Mouse (Mus musculus): ENCODE measurements at regions not wholly inside any gene's neighbourhood (a gene's known extent, or its start where the extent isn't known, plus 50 kb on each side); places are given as distances from the start of the nearest gene placed in this dataset.

DNA sequence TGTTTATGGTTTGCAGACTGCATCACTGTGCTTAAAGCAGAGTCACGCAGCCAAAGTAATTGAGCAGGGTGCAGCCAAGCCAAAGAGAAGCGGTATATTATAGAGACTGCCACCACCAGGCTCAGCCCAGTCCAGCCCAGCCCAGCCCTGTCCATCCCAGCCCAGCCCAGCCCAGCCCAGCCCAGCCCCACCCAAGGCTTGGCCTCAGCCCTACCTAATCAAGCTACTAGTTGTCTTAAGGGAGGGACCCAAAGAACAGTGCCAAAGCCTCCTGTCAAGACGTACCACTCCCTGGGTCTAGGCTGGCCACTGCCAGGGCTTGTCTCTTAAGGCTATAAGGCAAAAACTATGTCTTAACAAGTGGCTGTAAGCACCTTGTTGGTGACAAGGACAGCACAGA, 166.9 kb upstream of the Klf3 start:
- H3K4me1 ChIP-seq (ENCODE audit: control insufficient read depth in 1 of 2, insufficient read depth in 2 of 2, low read length in 2 of 2): no peaks in the 10 kb centered on the region
- TF ChIP-seq CTCF (IDR thresholded peaks at IDR 0.05 in 2 of 3, conservative IDR thresholded peaks at IDR 0.05 in 1 of 3; ENCODE audit: control insufficient read depth in 1 of 3, insufficient read depth in 1 of 3, low read depth in 2 of 3, low read length in 3 of 3, poor library complexity in 1 of 3, severe bottlenecking in 1 of 3) (no peak), MAFK (IDR thresholded peaks at IDR 0.05; ENCODE audit: borderline replicate concordance, low read depth, low read length) (no peak), USF1 (IDR thresholded peaks at IDR 0.05; ENCODE audit: low read depth, low read length) (no peak), TBP (IDR thresholded peaks at IDR 0.05; ENCODE audit: low read depth, low read length) (no peak), HCFC1 (IDR thresholded peaks at IDR 0.05; ENCODE audit: low read depth, low read length) (no peak), ZC3H11A (IDR thresholded peaks at IDR 0.05; ENCODE audit: low read depth, low read length) (no peak), TCF12 (IDR thresholded peaks at IDR 0.05; ENCODE audit: low read depth, low read length) (no peak), MXI1 (IDR thresholded peaks at IDR 0.05; ENCODE audit: low read depth, low read length) (no peak), RAD21 (IDR thresholded peaks at IDR 0.05; ENCODE audit: low read depth, low read length) (no peak), RCOR1 (IDR thresholded peaks at IDR 0.05; ENCODE audit: low read depth, low read length) (no peak), CHD1 (IDR thresholded peaks at IDR 0.05; ENCODE audit: low read depth, low read length) (no peak), USF2 (IDR thresholded peaks at IDR 0.05; ENCODE audit: borderline replicate concordance in 1 of 2, insufficient read depth in 1 of 2, low read depth in 1 of 2, low read length in 2 of 2) (no peak), TAL1 (IDR thresholded peaks at IDR 0.05; ENCODE audit: low read length) (no peak), JUND (IDR thresholded peaks at IDR 0.05; ENCODE audit: low read depth, low read length) (no peak), SIN3A (IDR thresholded peaks at IDR 0.05; ENCODE audit: low read length) (no peak)

DNA sequence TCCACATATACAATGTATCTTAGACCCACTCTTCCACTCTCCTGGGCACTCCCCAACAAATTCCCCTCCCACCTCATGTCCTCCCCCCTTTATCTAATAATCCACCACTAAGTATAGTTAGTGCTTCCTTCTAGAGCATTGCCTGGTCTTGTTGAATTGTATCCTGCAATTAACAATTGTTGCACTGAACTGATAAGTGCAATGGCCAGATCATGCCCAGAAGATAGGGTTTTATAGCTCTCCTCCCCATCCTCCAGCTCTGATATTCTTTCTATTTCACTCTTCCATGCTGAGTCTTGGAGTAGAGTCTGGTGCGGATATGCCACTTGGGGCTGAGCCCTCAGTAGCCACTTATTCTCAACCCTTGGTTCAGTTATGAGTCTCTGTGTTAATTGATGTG, 159.6 kb upstream of the Klf3 start:
- no peaks in the 10 kb centered on the region for H3K9me3 ChIP-seq (replicated peaks; ENCODE audit: insufficient read depth, low read length)
- H3K27me3 ChIP-seq (ENCODE audit: control insufficient read depth in 1 of 2, insufficient read depth in 2 of 2, low read length in 2 of 2): no peaks in the 10 kb centered on the region
- H3K4me3 ChIP-seq (ENCODE audit: control insufficient read depth in 1 of 2, insufficient read depth in 1 of 2, low read depth in 2 of 2, low read length in 2 of 2): no peak overlapping the region
- H3K36me3 ChIP-seq (ENCODE audit: control insufficient read depth in 1 of 2, insufficient read depth in 2 of 2, low read length in 2 of 2): no peaks in the 10 kb centered on the region
- H3K9ac ChIP-seq (ENCODE audit: control insufficient read depth, low read depth, low read length, poor library complexity, severe bottlenecking): no peak overlapping the region
- H3K27ac ChIP-seq (ENCODE audit: control insufficient read depth, low read depth, low read length): no peak overlapping the region
- peak; percentile 25 for DNase-seq (ENCODE audit: low read depth, low spot score)
- H3K79me2 ChIP-seq (ENCODE audit: control insufficient read depth, insufficient read depth, low read length, poor library complexity): no peaks in the 10 kb centered on the region
- peaks cover 0 to 5% of the 10 kb centered on the region in 2 experiments; a peak in 2 of 4 replicates for H3K4me1 ChIP-seq (ENCODE audit: control insufficient read depth in 1 of 2, insufficient read depth in 2 of 2, low read length in 2 of 2)
- TF ChIP-seq NELFE (IDR thresholded peaks at IDR 0.05; ENCODE audit: low read depth, low read length) (no peak), USF1 (IDR thresholded peaks at IDR 0.05; ENCODE audit: low read depth, low read length) (no peak), EP300 (IDR thresholded peaks at IDR 0.05; ENCODE audit: low read depth in 1 of 2, low read length in 2 of 2) (peak; percentile 37 to 67; a peak in 3 of 4 replicates), MYC (IDR thresholded peaks at IDR 0.05; ENCODE audit: low read depth, low read length) (no peak), POLR2A (IDR thresholded peaks at IDR 0.05; ENCODE audit: control insufficient read depth in 1 of 2, insufficient read depth in 1 of 2, low read depth in 1 of 2, low read length in 2 of 2, poor library complexity in 1 of 2) (no peak), ZC3H11A (IDR thresholded peaks at IDR 0.05; ENCODE audit: low read depth, low read length) (no peak), MXI1 (IDR thresholded peaks at IDR 0.05; ENCODE audit: low read depth, low read length) (no peak), SMC3 (IDR thresholded peaks at IDR 0.05; ENCODE audit: low read depth, low read length) (no peak), ETS1 (IDR thresholded peaks at IDR 0.05; ENCODE audit: low read depth, low read length) (peak; percentile 37; the same call in 1 of the 2 replicates), MEF2A (IDR thresholded peaks at IDR 0.05; ENCODE audit: extremely low read depth, insufficient replicate concordance, low read depth, low read length, poor library complexity, severe bottlenecking) (0 out of 2 replicates have a peak, but pooled peaks have one; percentile 22), MAZ (IDR thresholded peaks at IDR 0.05; ENCODE audit: low read depth, low read length) (peak; percentile 52; the same call in 1 of the 2 replicates), GATA1 (IDR thresholded peaks at IDR 0.05; ENCODE audit: low read depth, low read length) (peak; percentile 63), MAFK (IDR thresholded peaks at IDR 0.05; ENCODE audit: borderline replicate concordance, low read depth, low read length) (no peak), ZKSCAN1 (IDR thresholded peaks at IDR 0.05; ENCODE audit: low read depth, low read length) (no peak), TCF12 (IDR thresholded peaks at IDR 0.05; ENCODE audit: low read depth, low read length) (peak; percentile 66; the same call in 1 of the 2 replicates), RCOR1 (IDR thresholded peaks at IDR 0.05; ENCODE audit: low read depth, low read length) (no peak), HCFC1 (IDR thresholded peaks at IDR 0.05; ENCODE audit: low read depth, low read length) (no peak), ZNF384 (IDR thresholded peaks at IDR 0.05; ENCODE audit: low read depth, low read length) (no peak), NRF1 (IDR thresholded peaks at IDR 0.05; ENCODE audit: insufficient read depth, low read depth, low read length, poor library complexity, severe bottlenecking) (no peak), SIN3A (IDR thresholded peaks at IDR 0.05; ENCODE audit: low read length) (no peak), ZMIZ1 (IDR thresholded peaks at IDR 0.05; ENCODE audit: low read depth, low read length) (no peak), KAT2A (conservative IDR thresholded peaks at IDR 0.05; ENCODE audit: low read depth, low read length) (no peak), POLR2AphosphoS5 (IDR thresholded peaks at IDR 0.05; ENCODE audit: borderline replicate concordance, low read depth, low read length) (no peak)

More for the DNA sequence above, 166.9 kb upstream of the Klf3 start:
- Histone ChIP-seq H3K79me2 (ENCODE audit: control insufficient read depth, insufficient read depth, low read length, poor library complexity) (no peaks in the 10 kb centered on the region), H3K36me3 (ENCODE audit: control insufficient read depth in 1 of 2, insufficient read depth in 2 of 2, low read length in 2 of 2) (no peaks in the 10 kb centered on the region), H3K9me3 (replicated peaks; ENCODE audit: insufficient read depth, low read length) (no peaks in the 10 kb centered on the region), H3K27me3 (ENCODE audit: control insufficient read depth in 1 of 2, insufficient read depth in 2 of 2, low read length in 2 of 2) (no peaks in the 10 kb centered on the region), H3K9ac (ENCODE audit: control insufficient read depth, low read depth, low read length, poor library complexity, severe bottlenecking) (no peak overlapping the region), H3K27ac (ENCODE audit: control insufficient read depth, low read depth, low read length) (no peak overlapping the region), H3K4me3 (ENCODE audit: control insufficient read depth in 1 of 2, insufficient read depth in 1 of 2, low read depth in 2 of 2, low read length in 2 of 2) (no peak overlapping the region)
- no peak for DNase-seq (ENCODE audit: low read depth, low spot score)

All from MEL (cell line).